Mouse (Mus musculus) layer of hippocampus, adult 9-11 months (tissue): ENCODE measurements at regions not wholly inside any gene's neighbourhood (a gene's known extent, or its start where the extent isn't known, plus 50 kb on each side); places are given as distances from the start of the nearest gene placed in this dataset.
A peak's percentile ranks its signal among the peaks of the same experiment; 100 is the strongest.

ENCODE experiments used
- DNase-seq: peaks from one replicate; pipeline ENCODE4 v3.0.0; 2022

GRCm38 (mm10) chr11:79823631-79824310 is 138.4 kb downstream of the Utp6 start:
- DNase-seq: no peak

GRCm38 (mm10) chr11:79821986-79822385 is 140.2 kb downstream of the Utp6 start:
- no peak for DNase-seq

- DNase-seq: no peak
Observed at GRCm38 (mm10) chr11:79815156-79815555, 147.0 kb downstream of the Utp6 start.

GRCm38 (mm10) chr11:79806911-79807466 is 155.2 kb downstream of the Utp6 start:
- DNase-seq: peak; percentile 34

GRCm38 (mm10) chr11:79806417-79806816 is 155.8 kb downstream of the Utp6 start:
- DNase-seq: no peak

- no peak for DNase-seq
Observed at GRCm38 (mm10) chr11:79805981-79806415, 156.2 kb downstream of the Utp6 start.

GRCm38 (mm10) chr11:79803971-79804370 is 158.2 kb downstream of the Utp6 start:
- DNase-seq: no peak

- DNase-seq: no peak
Observed at GRCm38 (mm10) chr11:79803006-79803405, 159.2 kb downstream of the Utp6 start.

- DNase-seq: no peak
Observed at GRCm38 (mm10) chr11:79802566-79802965, 159.6 kb downstream of the Utp6 start.

- no peak for DNase-seq
Observed at GRCm38 (mm10) chr11:79800256-79800655, 161.9 kb downstream of the Utp6 start.

GRCm38 (mm10) chr11:79788251-79788741 is 173.9 kb downstream of the Utp6 start:
- DNase-seq: no peak

GRCm38 (mm10) chr11:79787766-79788165 is 174.4 kb downstream of the Utp6 start:
- no peak for DNase-seq

- DNase-seq: no peak
Observed at GRCm38 (mm10) chr11:79784071-79784470, 178.1 kb downstream of the Utp6 start.

GRCm38 (mm10) chr11:79781966-79782365 is 180.2 kb downstream of the Utp6 start:
- DNase-seq: no peak

- DNase-seq: no peak
Observed at GRCm38 (mm10) chr11:79779756-79780155, 182.4 kb downstream of the Utp6 start.

- DNase-seq: no peak
Observed at GRCm38 (mm10) chr11:79778522-79778921, 183.7 kb downstream of the Utp6 start.

GRCm38 (mm10) chr11:79777988-79778387 is 184.2 kb downstream of the Utp6 start:
- DNase-seq: no peak

GRCm38 (mm10) chr11:79776577-79776976 is 185.6 kb downstream of the Rab11fip4 start:
- DNase-seq: no peak

GRCm38 (mm10) chr11:79773755-79774154 is 182.7 kb downstream of the Rab11fip4 start:
- no peak for DNase-seq

GRCm38 (mm10) chr11:79771431-79771830 is 180.4 kb downstream of the Rab11fip4 start:
- DNase-seq: no peak

GRCm38 (mm10) chr11:79767111-79767510 is 176.1 kb downstream of the Rab11fip4 start:
- DNase-seq: no peak

- DNase-seq: no peak
Observed at GRCm38 (mm10) chr11:79766036-79766435, 175.0 kb downstream of the Rab11fip4 start.

GRCm38 (mm10) chr11:79765396-79765795 is 174.4 kb downstream of the Rab11fip4 start:
- DNase-seq: no peak

GRCm38 (mm10) chr11:79764026-79764425 is 173.0 kb downstream of the Rab11fip4 start:
- DNase-seq: no peak

GRCm38 (mm10) chr11:79762654-79763053 is 171.6 kb downstream of the Rab11fip4 start:
- no peak for DNase-seq
